Mouse (Mus musculus) adrenal gland, adult (tissue): ENCODE data around the gene Glcci1.
A peak's percentile ranks its signal among the peaks of the same experiment; 100 is the strongest.
"Not testable (repeated sequence)": the region's sequence is repeated elsewhere in the genome, so short reads cannot be mapped to it uniquely, and the experiment has no call there.

Experiments used
- DNase-seq, 2 experiments: peaks; one replicate each; pipeline ENCODE4 v3.0.0; 2022 to 2023; ENCODE audit warnings: low spot score in 1 of 2; ENCODE audit not compliant: inconsistent age in 2 of 2

The Glcci1 gene

GRCm38 (mm10) chr6:8495109-8495826, 14.1 kb upstream of the Glcci1 start:
- no peak for DNase-seq

- no peak for DNase-seq
Observed at GRCm38 (mm10) chr6:8495827-8496222, 13.6 kb upstream of the Glcci1 start.

GRCm38 (mm10) chr6:8497234-8497867, 12.0 kb upstream of the Glcci1 start:
- DNase-seq: peak in 1 of 2 experiments; percentile 32

- no peak for DNase-seq
Observed at GRCm38 (mm10) chr6:8497868-8498257, 11.5 kb upstream of the Glcci1 start.

GRCm38 (mm10) chr6:8498961-8499360, 10.4 kb upstream of the Glcci1 start:
- no peak for DNase-seq

- DNase-seq: peak in 1 of 2 experiments; percentile 14
Observed at GRCm38 (mm10) chr6:8503953-8504352, 5.4 kb upstream of the Glcci1 start.

- DNase-seq: peak; percentile 12 to 32
Observed at GRCm38 (mm10) chr6:8504521-8505228, 4.7 kb upstream of the Glcci1 start.

GRCm38 (mm10) chr6:8506631-8507030, 2.8 kb upstream of the Glcci1 start:
- DNase-seq: no peak

GRCm38 (mm10) chr6:8508883-8509536, 390 bp upstream of the Glcci1 start:
- peak; percentile 99 for DNase-seq

GRCm38 (mm10) chr6:8509961-8510863, 812 bp downstream of the Glcci1 start:
- peak; percentile 59 to 88 for DNase-seq

GRCm38 (mm10) chr6:8510864-8511428, 1.5 kb downstream of the Glcci1 start:
- no peak for DNase-seq

- DNase-seq: peak in 1 of 2 experiments; percentile 49
Observed at GRCm38 (mm10) chr6:8511447-8511846, 2.0 kb downstream of the Glcci1 start.

- no peak for DNase-seq
Observed at GRCm38 (mm10) chr6:8512416-8512815, 3.0 kb downstream of the Glcci1 start.

- DNase-seq: no peak
Observed at GRCm38 (mm10) chr6:8519687-8520086, 10.3 kb downstream of the Glcci1 start.

GRCm38 (mm10) chr6:8521231-8521630, 11.8 kb downstream of the Glcci1 start:
- no peak for DNase-seq

GRCm38 (mm10) chr6:8524717-8525116, 15.3 kb downstream of the Glcci1 start:
- no peak for DNase-seq

- no peak for DNase-seq
Observed at GRCm38 (mm10) chr6:8531104-8531894, 21.9 kb downstream of the Glcci1 start.

GRCm38 (mm10) chr6:8536944-8537343, 27.5 kb downstream of the Glcci1 start:
- no peak for DNase-seq

GRCm38 (mm10) chr6:8541531-8541930, 32.1 kb downstream of the Glcci1 start:
- DNase-seq: not testable (repeated sequence)
